Mouse (Mus musculus) common myeloid progenitor, adult 5-6 weeks (primary cell): Measurements from ENCODE around the gene Dph5. TPM values are rescaled to one million over a fixed set of nuclear protein-coding genes. Genes with fewer than 3 reads are reported as not detected.
A peak's percentile ranks its signal among the peaks of the same experiment; 100 is the strongest.
"Not testable (repeated sequence)": the region's sequence is repeated elsewhere in the genome, so short reads cannot be mapped to it uniquely, and the experiment has no call there.

Experiments
- ATAC-seq: replicated peaks from 2 replicates; pipeline ENCODE4 v1.8.0; 2016; ENCODE audit warnings: low read depth, mild to moderate bottlenecking, moderate TSS enrichment, inconsistent platforms; ENCODE audit not compliant: poor library complexity, severe bottlenecking
- total RNA-seq: library from RNA; stranded (forward); fragments of 200-1000, 187-1606 nt; gene quantifications from 2 replicates; pipeline ENCODE4 v1.2.3, GENCODE M21; 2017

Dph5 gene
- total RNA-seq, 1 experiment from 2014 or later = 76.1 TPM

DNA sequence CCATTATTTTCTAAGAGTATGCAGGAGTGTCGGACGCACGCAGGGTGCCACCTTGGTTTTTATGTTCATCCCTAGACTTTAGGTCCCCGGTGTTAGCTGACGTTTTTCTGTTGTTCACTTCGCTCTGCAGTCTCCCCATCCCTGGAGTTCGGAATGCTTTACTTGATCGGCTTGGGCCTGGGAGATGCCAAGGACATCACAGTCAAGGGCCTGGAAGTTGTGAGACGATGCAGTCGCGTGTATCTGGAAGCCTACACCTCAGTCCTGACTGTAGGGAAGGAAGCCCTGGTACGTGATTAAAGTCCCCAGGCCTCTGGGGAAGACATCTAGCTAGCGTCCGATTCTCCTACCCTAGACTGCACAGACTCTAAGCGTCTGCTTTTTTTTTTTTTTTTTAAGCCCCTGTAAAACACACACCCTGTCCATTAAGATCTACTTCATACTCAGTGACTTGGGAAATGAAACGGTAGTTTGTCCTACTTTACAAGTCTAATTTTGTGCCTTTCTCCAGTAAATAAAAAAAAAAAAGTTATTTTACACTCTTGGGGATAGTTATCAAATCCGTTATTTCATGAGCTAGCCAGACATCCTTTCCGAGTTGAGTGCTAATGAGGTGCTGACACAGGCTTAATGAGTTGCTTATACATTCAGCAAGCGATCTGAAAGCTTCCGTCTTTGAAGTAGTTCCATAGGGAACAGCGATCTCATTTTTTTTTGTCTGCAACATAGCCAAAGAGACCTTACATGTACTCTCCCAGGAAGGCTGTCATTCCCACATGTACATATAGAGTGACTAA is 871 bp downstream of the Dph5 start:
- peak; percentile 48 for ATAC-seq

DNA sequence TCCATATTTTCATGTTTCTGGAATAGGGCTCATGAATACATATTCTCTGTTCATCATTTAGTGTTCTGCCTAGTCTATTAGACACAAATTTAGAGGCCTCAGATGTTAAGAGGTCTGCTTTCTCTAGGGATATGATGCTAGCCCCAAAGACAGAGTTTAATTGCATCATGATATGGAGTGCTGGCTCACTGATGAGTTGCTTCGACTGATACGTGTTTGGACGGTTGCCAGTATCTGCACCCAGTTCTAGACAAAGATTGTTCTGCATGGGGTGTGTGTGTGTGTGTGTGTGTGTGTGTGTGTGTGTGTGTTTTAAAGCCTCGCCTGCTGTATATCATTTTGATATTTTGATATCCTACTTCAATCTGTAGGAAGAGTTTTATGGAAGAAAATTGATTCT is 4.7 kb downstream of the Dph5 start:
- no peak for ATAC-seq

DNA sequence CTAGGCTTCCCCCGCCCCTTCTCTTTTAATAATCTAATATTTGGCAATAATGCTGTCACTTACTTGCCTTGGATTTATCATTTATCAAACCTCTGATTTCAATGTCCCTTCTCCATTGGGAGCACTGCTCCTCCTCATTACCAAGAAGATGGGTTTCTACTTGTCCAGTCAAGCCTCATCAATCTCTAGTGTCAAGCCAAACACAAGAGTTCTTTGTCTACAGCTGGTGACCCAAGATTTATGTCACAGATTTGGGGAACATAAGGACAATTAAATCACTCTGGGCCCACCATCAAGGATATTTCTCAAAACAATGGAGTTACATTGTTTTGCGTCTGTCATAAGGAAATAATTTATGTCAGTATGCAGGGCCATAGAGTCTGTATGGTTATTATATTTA is 5.5 kb downstream of the Dph5 start:
- ATAC-seq = no peak

DNA sequence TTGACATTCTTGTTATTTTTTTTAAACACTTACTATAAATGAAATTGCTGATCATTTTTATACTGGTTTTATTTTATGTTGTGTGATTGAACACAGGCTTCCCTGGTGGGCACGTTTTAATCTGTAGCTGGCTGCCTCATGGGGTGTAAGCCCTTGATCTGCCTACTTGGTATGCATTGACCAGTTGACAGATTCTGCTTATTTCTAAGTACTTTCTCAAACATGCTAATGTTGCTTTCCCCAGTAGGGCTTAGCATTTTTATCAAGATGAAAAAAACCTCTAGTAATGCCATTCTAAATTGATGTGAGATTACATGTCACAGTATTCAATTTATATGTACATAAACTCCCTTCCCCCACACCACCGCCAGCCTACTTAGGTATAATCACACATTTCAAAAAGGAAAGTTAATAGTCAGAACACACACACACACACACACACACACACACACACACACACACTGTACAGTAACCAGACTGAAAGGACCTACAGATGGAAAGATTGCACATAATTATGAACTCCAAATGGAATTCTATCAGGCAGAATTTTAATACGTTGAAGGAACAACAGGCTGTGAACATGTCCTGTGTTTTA is 10.8 kb downstream of the Dph5 start:
- ATAC-seq = no peak

DNA sequence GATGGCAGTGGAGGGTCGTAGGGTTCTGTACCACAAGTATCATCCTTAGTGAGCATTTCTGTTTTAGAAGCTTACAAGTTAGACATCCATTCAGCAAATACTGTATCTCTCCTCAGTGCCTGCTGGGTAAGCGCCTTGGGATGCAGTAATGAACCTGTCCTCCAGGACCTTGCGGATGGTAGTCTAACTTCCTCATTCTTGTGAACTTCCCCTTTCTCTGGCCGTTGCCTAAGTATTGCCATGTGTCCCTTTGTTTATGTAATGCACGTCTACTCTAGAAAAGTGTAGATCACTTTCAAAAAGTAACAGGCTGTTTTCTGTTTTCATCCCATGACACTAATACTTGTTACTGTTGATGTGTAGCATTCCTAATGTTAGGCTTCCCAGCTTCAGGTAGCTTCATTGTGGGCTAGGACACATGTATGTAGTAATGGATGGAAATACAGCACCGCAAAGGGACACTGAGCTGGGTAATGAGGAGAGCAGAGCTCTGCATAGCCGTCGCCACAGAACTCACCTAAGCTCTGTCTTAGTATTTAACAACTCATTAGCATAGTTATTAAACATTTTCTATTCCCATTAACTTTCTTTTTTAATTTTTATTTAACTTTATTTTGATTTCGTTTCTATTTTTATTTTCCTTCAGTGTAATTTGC is 14.8 kb downstream of the Dph5 start:
- peak; percentile 100 for ATAC-seq

DNA sequence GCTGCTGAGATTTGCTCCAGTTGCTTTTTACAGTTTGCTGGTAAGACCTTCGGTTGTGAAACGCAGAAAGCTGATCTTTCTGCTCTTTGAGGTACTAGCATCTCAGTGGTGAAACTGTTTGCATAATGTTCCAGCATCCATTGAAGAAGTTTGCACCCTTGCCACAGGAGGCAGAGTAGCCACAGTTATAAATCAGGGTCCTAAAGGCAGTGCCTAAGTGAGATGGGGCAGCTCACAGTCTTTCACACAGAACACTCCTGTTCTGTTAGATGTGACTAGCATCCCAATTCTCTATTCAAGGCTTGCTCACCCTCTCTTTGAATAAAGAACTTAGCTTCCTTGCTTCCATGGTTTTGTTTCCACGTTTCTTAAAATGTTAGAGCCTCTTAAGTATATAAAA is 17.4 kb downstream of the Dph5 start:
- ATAC-seq = no peak

DNA sequence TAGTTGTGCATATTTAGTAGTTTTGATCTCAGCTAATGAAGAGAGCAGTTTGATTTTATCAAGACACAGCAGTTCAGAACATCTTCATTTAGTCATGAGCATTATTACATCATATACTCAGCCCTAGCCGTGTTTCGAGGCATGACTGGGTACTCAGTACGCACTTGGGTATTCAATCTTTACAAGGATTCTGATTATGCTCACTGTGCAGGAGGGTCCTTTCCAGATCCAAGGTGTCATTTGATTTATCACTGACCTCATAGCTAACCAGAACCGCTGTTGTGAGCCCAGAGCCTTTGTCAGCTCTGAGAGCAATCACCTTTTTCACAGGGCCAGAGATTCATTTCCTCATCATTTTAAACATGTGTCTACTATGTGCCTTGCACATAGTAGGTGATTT is 17.9 kb downstream of the Dph5 start:
- ATAC-seq = no peak

DNA sequence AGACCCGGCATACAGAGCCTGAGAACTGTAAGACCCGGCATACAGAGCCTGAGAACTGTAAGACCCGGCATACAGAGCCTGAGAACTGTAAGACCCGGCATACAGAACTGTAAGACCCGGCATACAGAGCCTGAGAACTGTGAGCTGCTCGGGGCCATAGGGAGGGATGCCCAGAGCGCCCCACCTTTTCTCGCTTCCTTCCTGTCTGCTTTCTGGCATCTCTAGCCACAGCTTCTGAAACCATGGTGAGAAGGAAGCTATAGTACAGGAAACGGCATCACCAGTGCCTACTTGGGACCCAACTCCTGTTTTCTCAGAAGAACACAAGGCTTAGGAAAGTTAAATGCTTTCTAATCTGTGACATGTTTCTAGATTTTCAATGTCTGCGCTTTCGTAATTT is 19.8 kb downstream of the Dph5 start:
- ATAC-seq = not testable (repeated sequence)

DNA sequence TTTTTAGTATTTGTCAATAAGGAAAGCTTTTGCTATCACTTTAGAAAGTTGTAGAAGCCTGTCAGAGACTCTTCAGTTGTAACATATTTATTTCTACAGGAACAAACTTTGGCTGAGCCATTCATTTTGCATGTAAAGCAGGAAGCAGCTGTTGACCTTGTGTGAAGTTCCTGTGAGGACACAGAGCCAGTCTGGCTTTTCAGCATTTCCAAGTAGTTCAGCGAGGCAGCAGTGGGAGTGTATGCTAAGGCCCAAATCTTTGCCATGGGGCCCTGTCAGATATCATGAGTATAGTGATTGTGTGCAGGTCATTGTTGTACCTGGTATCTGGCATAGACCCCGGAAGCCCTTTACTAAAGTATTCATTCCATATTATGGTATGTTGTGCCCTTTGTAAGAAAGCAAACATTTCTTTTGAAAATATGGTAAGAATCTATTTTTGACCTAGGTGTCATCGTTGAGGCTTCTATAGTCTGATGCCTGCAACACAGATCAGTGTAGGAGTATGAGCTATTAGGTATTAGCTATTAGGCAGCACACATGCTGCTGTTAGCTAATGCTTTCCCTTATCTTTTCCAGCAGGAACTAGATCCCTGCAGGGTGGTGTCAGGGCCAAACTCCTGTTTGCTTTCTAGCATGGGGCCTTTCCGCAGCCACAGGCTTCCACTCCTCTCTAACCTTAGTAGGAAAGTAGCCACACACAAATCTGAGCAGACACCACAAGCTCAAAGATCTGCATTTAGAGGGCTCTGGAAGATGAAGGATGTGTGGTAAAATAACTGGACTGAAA is 37.0 kb downstream of the Dph5 start:
- ATAC-seq = no peak

DNA sequence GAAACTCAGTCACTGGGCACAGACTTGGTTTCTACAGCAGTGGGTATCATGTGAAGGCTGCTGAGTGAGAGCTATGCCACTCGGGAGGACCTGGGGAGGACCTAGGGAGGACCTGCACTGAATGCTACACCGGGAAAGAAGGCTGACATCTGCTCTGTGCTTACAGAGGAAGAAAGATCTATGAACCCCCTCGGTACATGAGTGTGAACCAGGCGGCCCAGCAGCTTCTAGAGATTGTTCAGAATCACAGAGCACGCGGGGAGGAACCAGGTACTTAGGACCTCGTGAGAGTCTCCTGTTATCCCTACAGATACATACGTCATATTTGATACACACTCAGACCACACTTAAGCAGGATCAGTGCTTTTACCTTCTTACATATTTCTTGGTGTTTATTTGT is 38.9 kb downstream of the Dph5 start:
- ATAC-seq = no peak

DNA sequence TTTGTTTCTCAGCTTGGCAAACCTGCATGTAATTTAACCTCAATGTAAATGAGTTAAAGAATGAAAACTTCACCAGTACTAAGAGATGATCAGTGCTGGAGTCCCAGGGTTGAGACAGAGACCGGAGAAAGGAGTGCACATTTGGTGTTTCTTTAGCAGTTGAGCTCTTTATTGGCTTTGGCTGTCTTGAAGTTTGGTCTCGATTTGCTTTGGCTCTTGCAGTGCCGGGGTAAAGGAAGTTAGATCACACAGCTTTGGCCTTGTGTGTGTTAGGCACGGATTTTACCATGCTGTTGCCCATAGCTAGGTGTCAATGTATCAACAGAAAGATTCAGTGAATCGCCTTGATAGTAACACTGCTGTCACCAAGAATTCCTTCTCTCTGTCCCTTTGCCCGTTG is 44.1 kb downstream of the Dph5 start:
- ATAC-seq = no peak

DNA sequence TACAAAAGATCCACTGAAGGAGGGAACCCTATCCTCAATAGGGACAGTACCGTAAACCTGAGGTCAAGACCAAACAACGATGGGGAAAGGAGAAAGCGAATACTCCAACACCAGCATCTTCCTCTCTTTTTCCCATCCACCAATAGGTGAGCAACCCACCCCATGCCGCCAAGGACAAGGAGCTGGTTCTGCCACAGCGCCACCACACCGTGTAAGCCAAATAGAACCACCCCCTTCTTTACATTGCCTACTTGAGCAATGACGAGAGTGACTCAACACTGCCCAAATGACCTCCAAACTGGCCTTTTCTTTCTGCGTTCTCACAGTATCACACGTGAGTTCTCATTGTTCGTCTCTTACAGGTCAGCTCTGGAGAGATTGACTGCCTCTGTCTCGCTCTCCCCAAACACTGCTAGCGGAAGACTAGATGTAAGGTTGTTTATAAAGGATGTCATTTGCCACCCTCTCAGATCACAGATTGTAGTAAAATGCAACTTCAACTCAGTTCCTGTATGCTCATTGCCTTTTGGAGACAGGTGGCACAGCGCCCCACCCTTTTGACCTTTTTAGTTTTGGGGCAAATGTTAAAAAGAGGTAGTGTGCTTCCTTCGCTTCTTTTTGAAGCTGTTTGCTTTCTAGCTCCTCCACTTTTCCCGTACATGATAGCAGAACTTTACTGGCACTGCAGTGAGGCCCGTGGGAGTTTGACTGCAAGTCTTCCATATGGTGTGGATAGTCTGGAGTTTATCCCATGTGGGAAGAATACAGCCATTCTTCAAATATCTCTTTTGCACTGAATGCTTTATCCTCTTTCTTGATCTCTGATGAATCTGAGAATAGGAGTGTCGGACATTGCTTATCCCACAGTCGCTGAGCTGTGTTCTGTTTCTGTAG is 45.9 kb downstream of the Dph5 start:
- no peak for ATAC-seq

DNA sequence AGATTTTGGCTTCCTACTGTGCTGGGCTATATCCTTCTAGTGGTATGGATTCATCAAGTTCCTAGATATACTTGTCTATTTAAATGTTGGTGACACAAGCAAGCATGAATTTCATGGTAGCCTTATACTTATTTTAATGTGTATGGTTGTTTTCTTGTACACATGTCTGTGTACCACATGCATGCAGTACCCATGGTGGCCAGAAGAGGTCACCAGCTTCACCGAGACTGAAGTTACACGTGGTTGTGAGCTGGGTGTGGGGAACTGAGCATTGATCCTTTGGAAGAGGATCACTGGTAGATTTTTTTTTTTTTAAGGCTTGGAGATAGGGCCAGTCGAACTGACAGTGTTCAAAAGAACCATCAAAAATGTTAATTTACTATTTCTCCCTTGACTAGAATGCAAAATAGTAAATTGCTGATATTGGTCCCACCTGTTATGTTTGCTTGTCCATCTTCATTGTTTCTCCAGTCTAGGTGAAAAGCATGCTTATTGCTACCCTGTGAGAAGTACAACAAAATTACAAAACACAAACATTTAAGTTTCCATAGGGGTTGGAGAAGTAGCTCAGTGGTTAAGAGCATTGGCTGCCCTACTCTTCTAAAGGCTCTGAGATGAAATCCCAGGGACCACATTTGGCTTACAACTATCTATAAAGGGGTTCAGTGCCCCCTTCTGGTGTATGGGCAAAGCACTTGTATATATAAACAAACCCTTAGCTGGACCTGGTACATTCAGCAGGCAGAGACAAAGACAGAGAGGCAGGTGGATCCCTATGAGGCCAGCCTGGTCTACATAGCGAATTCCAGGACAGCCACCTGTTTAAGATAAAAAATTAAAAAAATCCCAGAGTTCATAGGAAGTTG is 49.3 kb downstream of the Dph5 start:
- peak; percentile 90 for ATAC-seq

DNA sequence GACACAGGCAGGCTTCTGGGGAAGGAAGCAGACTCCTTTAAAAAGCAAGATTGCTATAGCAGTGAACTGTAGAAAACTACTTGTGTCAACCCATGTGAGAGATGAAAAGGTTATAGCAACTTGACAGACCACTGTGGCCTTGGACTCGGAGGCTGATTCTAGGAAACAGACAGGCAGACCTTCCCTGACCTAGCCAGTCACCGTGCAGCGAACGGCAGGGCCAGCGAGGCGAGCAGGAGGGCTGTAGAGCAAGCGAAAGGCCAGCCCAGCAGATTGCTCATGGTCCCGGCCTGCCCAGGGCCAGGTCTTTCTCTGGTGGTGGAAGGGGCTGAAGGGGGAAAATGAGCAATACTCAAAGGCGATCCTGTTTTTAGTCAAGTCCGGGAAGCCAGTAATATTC is 50.2 kb downstream of the Dph5 start:
- no peak for ATAC-seq

DNA sequence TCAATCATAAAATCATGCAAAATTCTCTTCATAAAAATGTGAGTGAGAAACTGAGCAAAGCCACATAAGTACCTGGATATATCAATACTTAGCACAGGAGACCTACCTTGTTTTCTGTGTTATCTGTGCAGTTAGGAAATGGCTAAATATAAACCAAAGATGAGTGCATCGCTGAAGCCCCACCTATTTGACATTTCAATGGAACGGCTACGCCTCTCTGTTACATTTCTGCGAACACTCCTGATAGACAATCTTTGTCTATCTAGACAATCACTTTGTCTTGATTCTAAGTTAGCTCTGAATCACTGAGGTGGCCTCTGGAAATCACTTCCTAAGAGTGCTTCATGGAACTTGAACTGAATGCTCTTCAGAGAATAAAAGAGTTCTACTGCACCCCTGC is 52.9 kb downstream of the Dph5 start:
- no peak for ATAC-seq

DNA sequence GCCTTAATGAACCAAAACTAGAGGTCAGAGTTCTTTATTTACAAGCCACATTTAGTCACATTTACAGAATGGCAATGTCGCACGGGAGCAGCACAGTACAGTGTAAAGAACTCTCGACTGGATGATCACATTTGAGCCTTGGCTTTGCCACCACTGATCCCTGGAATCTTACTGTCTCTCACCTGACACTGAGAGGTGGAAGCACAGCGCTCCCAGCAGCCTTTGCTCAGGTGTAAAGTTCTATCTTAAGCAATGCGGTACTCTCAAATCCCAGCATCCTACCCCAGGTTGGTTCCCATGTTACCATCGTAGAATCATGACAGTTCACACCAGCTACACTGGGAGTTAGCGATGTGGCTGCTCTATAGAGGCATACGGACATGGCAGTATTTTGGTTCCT is 53.8 kb downstream of the Dph5 start:
- no peak for ATAC-seq

DNA sequence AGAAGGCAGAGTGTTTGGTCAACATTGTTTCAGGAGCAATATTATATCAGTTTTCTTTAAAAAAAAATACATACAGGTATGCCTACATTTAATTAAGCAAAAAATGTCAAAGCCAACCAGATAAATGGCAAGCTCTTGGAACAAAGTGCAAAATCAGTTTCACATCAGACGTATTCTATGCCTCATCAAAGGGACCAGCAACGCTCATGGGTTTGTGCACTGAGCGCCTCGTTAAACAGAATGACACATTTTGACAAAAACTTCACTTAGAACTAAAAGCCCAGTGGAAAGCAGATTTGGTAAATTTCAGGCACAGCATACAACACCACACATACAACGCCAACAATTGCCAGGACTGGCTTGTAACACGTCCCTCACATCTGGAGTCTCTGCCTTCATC is 56.7 kb downstream of the Dph5 start:
- no peak for ATAC-seq

DNA sequence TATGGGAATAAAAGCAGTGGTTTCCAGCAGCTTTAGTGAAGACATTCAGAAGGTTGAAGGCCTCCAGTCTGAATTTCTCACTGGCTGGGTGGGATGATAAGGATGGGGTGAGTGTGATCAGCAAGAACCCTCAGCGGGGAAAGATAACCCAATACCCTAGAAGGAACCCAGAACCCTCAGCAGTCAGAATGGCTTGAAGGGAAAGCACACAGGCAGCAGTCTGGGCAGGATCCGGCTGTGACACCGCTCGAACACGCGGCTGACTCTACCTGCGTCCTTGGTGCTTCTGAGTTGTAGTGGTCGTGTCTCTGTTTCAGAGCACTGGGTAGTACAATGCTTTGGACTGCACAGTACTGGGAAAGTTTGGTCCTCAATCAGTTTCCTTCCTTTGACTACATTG is 58.6 kb downstream of the Dph5 start:
- ATAC-seq = no peak
